Mouse (Mus musculus): ENCODE data around the gene Zfp280c. TPM values are rescaled to one million over a fixed set of nuclear protein-coding genes. Genes with fewer than 3 reads are reported as not detected.

Zfp280c gene
- total and polyA plus RNA-seq, 3 experiments = 1.7 to 114 (median 33.3) TPM

DNA sequence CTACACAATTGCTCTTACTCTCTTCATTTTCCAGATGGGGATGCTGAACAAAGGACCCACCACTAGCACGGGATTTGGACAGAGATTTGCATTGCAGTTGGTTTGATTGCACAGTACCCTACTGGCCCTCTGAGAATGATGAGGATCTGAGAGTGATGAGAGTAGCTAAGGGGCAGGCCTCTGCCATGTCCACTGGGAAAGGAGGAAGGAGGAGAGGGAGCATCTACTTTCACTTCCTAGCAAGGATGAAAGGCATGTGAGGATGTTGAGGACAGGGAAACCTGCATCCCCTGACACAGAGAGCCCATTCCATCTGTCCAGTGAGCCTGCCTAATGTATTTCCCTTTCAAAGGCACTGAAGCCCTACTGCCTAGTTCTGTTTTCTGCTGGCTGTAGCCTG, 69.0 kb downstream of the Zfp280c start:
- no peak for ATAC-seq (ENCODE audit: extremely low read depth, insufficient number of reproducible peaks, low FRiP score, poor library complexity, severe bottlenecking)

DNA sequence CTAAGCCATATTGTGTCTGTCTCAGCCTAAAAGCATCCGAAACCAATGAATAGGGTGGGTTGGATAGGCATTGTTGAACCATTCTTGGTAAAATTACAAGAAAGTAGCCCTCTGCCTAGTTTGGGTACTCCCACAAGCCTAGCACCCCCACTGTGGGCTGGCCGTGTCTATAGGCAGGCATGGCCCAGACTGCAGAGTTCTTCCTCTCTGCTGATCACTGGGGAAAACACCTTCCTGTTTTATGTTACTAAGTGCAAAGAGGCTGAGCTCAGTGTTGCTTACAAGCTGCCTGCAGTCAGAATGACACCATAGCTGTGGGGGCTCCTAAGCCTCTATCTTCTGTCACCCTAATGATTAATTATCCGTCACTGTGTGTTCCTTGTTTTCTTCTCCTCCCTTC, 70.8 kb downstream of the Zfp280c start:
- no peaks in the 10 kb centered on the region for H3K36me3 ChIP-seq (replicated peaks)
- peaks cover 35% of the 10 kb centered on the region for H3K27me3 ChIP-seq (ENCODE audit: insufficient read depth, low read length)
- no peak overlapping the region for H3K4me3 ChIP-seq (ENCODE audit: low read depth, low read length)
- no peak for ATAC-seq (ENCODE audit: extremely low read depth, insufficient number of reproducible peaks, low FRiP score, poor library complexity, severe bottlenecking)
- no peak for DNase-seq (ENCODE audit: low spot score)
- no peaks in the 10 kb centered on the region for H3K9me3 ChIP-seq (replicated peaks)
- no peaks in the 10 kb centered on the region for H3K4me1 ChIP-seq (ENCODE audit: insufficient read depth, low read depth, low read length)
- TF ChIP-seq CTCF (IDR thresholded peaks at IDR 0.05; ENCODE audit: low read depth, low read length) (no peak), TAL1 (conservative IDR thresholded peaks at IDR 0.05; ENCODE audit: low read depth, low read length) (no peak), GATA2 (IDR thresholded peaks at IDR 0.05; ENCODE audit: borderline replicate concordance, low read depth, low read length) (no peak), POLR2AphosphoS5 (IDR thresholded peaks at IDR 0.05; ENCODE audit: insufficient replicate concordance, low read depth, low read length) (no peak)

More for the DNA sequence above, 69.0 kb downstream of the Zfp280c start:
- H3K4me1 ChIP-seq (ENCODE audit: insufficient read depth, low read depth, low read length) = no peaks in the 10 kb centered on the region
- no peak overlapping the region for H3K4me3 ChIP-seq (ENCODE audit: low read depth, low read length)
- DNase-seq (ENCODE audit: low spot score) = no peak
- H3K27me3 ChIP-seq (ENCODE audit: insufficient read depth, low read length) = peaks cover 16% of the 10 kb centered on the region
- H3K9me3 ChIP-seq (replicated peaks) = no peaks in the 10 kb centered on the region
- no peaks in the 10 kb centered on the region for H3K36me3 ChIP-seq (replicated peaks)
- TF ChIP-seq GATA2 (IDR thresholded peaks at IDR 0.05; ENCODE audit: borderline replicate concordance, low read depth, low read length) = no peak
- no peak for TF ChIP-seq TAL1 (conservative IDR thresholded peaks at IDR 0.05; ENCODE audit: low read depth, low read length)
- no peak for TF ChIP-seq POLR2AphosphoS5 (IDR thresholded peaks at IDR 0.05; ENCODE audit: insufficient replicate concordance, low read depth, low read length)
- TF ChIP-seq CTCF (IDR thresholded peaks at IDR 0.05; ENCODE audit: low read depth, low read length) = no peak
- no peak for TF ChIP-seq GATA1 (IDR thresholded peaks at IDR 0.05; ENCODE audit: borderline replicate concordance, low read length)

DNA sequence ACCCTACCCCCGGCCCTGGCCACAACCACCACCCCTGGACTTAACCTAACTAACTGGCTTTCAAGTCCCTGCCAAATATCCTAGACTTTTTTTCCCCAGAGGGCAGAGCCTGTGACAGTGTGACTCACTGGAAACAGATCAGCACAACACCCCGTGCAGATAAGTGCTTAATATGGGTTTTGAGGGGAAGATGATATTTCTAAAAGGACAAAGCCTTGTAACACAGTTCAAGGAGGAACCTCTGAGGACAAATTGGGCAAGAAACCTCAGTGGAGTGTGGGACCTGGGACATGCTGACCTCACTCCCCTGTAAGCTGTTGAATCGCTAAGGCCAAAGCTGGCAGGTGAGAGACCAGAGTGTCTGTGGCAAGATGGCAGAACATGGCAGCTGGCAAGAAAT, 72.7 kb downstream of the Zfp280c start:
- H3K4me1 ChIP-seq (ENCODE audit: insufficient read depth, low read depth, low read length) = no peaks in the 10 kb centered on the region
- no peaks in the 10 kb centered on the region for H3K36me3 ChIP-seq (replicated peaks)
- TF ChIP-seq GATA1 (IDR thresholded peaks at IDR 0.05; ENCODE audit: borderline replicate concordance, low read length) (no peak), POLR2AphosphoS5 (IDR thresholded peaks at IDR 0.05; ENCODE audit: insufficient replicate concordance, low read depth, low read length) (no peak), CTCF (IDR thresholded peaks at IDR 0.05; ENCODE audit: low read depth, low read length) (no peak), GATA2 (IDR thresholded peaks at IDR 0.05; ENCODE audit: borderline replicate concordance, low read depth, low read length) (no peak), TAL1 (conservative IDR thresholded peaks at IDR 0.05; ENCODE audit: low read depth, low read length) (no peak)
- DNase-seq (ENCODE audit: low spot score) = no peak
- no peak overlapping the region for H3K4me3 ChIP-seq (ENCODE audit: low read depth, low read length)
- no peaks in the 10 kb centered on the region for H3K9me3 ChIP-seq (replicated peaks)
- no peak for ATAC-seq (ENCODE audit: extremely low read depth, insufficient number of reproducible peaks, low FRiP score, poor library complexity, severe bottlenecking)
- H3K27me3 ChIP-seq (ENCODE audit: insufficient read depth, low read length) = peaks cover 36% of the 10 kb centered on the region

DNA sequence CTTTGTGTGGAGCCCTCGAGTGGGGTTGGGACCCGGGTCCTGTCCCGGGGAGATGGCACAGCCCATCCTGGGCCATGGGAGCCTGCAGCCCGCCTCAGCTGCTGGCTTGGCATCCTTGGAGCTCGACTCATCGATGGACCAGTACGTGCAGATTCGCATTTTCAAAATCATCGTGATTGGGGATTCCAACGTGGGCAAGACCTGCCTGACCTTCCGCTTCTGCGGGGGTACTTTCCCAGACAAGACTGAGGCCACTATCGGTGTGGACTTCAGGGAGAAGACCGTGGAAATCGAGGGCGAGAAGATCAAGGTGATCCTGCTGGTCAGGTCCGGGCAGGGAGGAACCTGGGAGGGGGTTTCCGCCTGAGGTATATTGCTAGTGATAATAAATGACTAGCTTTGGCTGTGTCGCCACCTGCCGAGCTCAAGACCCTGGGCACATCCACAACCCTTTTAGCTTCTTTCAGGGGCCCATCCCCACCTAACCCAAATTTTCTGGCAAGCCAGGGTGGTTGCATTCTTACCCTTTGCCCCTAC, 74.7 kb downstream of the Zfp280c start:
- Histone ChIP-seq H3K27me3 (ENCODE audit: insufficient read depth, low read length) (peaks cover 29% of the 10 kb centered on the region), H3K4me1 (ENCODE audit: insufficient read depth, low read depth, low read length) (peaks cover 3% of the 10 kb centered on the region; the same call in 1 of the 2 replicates), H3K36me3 (replicated peaks) (no peaks in the 10 kb centered on the region), H3K9me3 (replicated peaks) (no peaks in the 10 kb centered on the region), H3K4me3 (ENCODE audit: low read depth, low read length) (no peak overlapping the region)
- ATAC-seq (ENCODE audit: extremely low read depth, insufficient number of reproducible peaks, low FRiP score, poor library complexity, severe bottlenecking) (no peak), DNase-seq (ENCODE audit: low spot score) (no peak)
- TF ChIP-seq GATA2 (IDR thresholded peaks at IDR 0.05; ENCODE audit: borderline replicate concordance, low read depth, low read length) (no peak), TAL1 (conservative IDR thresholded peaks at IDR 0.05; ENCODE audit: low read depth, low read length) (no peak), POLR2AphosphoS5 (IDR thresholded peaks at IDR 0.05; ENCODE audit: insufficient replicate concordance, low read depth, low read length) (no peak), GATA1 (IDR thresholded peaks at IDR 0.05; ENCODE audit: borderline replicate concordance, low read length) (no peak), CTCF (IDR thresholded peaks at IDR 0.05; ENCODE audit: low read depth, low read length) (no peak)

DNA sequence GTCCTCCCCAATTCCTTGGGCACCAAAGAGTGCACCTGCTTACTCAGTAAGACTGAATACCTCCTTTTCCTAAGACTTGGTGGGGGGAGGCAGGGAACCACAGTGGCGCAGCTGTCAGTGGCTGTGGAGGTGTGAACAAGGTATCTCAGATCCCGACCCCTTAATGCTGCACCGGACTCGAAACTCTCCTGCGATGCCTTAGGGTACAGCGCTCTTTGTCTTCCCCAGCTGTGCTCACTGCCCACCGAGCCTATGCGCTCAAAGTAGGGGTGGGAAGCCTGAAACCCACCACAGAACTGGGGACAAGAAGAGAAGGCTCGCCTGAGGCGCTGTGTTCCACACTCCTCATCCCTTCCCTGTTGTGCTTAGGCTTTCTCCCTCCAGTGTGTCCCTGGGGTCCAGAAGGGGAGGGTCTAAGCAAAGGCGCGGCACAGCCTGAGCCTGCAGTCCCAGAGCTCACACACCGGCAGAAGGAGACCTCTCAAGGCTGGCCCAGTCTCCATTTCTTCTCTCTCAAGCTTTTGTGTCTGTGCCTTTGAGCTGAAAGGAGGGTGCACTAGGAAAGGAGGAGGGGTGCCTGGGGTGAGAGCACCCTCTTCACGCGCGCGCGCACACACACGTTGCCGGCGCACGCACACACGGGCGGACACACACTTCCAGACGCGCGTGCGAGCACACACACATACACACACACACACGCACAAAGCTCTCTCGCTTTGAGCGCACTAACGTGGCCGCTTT, 75.3 kb downstream of the Zfp280c start, which contains the start of gene Rab33a:
Rab33a (plus strand) TSS at position 478 of the 741 bp plus-strand sequence.
- DNase-seq (ENCODE audit: low spot score) (no peak), ATAC-seq (ENCODE audit: extremely low read depth, insufficient number of reproducible peaks, low FRiP score, poor library complexity, severe bottlenecking) (no peak)
- Histone ChIP-seq H3K4me1 (ENCODE audit: insufficient read depth, low read depth, low read length) (peaks cover 3% of the 10 kb centered on the region; the same call in 1 of the 2 replicates), H3K27me3 (ENCODE audit: insufficient read depth, low read length) (peaks cover 26% of the 10 kb centered on the region), H3K4me3 (ENCODE audit: low read depth, low read length) (no peak within 1 kb of the TSS), H3K9me3 (replicated peaks) (no peaks in the 10 kb centered on the region), H3K36me3 (replicated peaks) (no peaks in the 10 kb centered on the region)
- TF ChIP-seq POLR2AphosphoS5 (IDR thresholded peaks at IDR 0.05; ENCODE audit: insufficient replicate concordance, low read depth, low read length) (no peak), GATA1 (IDR thresholded peaks at IDR 0.05; ENCODE audit: borderline replicate concordance, low read length) (no peak), CTCF (IDR thresholded peaks at IDR 0.05; ENCODE audit: low read depth, low read length) (no peak), TAL1 (conservative IDR thresholded peaks at IDR 0.05; ENCODE audit: low read depth, low read length) (no peak), GATA2 (IDR thresholded peaks at IDR 0.05; ENCODE audit: borderline replicate concordance, low read depth, low read length) (no peak)

DNA sequence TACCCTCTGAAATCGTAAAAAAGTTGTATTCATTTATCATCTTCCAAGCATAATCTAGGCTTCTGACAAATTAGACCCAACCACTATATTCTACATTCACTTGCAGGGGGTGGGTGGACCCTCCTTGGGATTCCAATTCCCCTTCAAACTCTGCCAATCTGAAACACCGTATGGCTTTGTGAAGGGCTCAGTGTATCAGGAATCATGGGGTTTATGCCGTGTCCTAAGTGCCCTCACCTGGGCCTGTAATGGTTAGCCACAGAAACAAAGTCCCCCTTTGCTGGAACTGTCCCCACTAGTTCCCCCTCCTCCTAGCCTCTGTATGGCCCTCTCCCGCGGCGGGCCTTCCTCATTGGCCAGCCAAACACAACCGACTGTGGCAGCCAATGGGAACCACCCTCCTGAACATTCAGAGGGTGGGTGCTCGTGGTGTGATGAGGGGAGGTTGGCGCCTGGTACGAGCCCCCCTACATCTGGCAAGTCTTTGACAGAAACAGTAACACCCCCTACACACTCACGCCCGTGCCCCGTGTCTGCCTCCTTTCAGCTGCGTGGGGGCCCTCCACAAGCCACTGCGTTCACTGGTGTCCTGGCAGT, 76.0 kb downstream of the Zfp280c start:
- H3K4me1 ChIP-seq (ENCODE audit: insufficient read depth, low read depth, low read length) = peaks cover 3% of the 10 kb centered on the region; the same call in 1 of the 2 replicates
- H3K27me3 ChIP-seq (ENCODE audit: insufficient read depth, low read length) = peaks cover 22% of the 10 kb centered on the region
- TF ChIP-seq GATA1 (IDR thresholded peaks at IDR 0.05; ENCODE audit: borderline replicate concordance, low read length) (no peak), TAL1 (conservative IDR thresholded peaks at IDR 0.05; ENCODE audit: low read depth, low read length) (no peak), CTCF (IDR thresholded peaks at IDR 0.05; ENCODE audit: low read depth, low read length) (no peak), POLR2AphosphoS5 (IDR thresholded peaks at IDR 0.05; ENCODE audit: insufficient replicate concordance, low read depth, low read length) (no peak), GATA2 (IDR thresholded peaks at IDR 0.05; ENCODE audit: borderline replicate concordance, low read depth, low read length) (no peak)
- H3K9me3 ChIP-seq (replicated peaks) = no peaks in the 10 kb centered on the region
- H3K36me3 ChIP-seq (replicated peaks) = no peaks in the 10 kb centered on the region
- DNase-seq (ENCODE audit: low spot score) = no peak
- no peak overlapping the region for H3K4me3 ChIP-seq (ENCODE audit: low read depth, low read length)
- no peak for ATAC-seq (ENCODE audit: extremely low read depth, insufficient number of reproducible peaks, low FRiP score, poor library complexity, severe bottlenecking)

Measured in G1E (cell line).